Comparison of ENCODE assay signal across 8 mouse cellular contexts in the genomic region with DNA sequence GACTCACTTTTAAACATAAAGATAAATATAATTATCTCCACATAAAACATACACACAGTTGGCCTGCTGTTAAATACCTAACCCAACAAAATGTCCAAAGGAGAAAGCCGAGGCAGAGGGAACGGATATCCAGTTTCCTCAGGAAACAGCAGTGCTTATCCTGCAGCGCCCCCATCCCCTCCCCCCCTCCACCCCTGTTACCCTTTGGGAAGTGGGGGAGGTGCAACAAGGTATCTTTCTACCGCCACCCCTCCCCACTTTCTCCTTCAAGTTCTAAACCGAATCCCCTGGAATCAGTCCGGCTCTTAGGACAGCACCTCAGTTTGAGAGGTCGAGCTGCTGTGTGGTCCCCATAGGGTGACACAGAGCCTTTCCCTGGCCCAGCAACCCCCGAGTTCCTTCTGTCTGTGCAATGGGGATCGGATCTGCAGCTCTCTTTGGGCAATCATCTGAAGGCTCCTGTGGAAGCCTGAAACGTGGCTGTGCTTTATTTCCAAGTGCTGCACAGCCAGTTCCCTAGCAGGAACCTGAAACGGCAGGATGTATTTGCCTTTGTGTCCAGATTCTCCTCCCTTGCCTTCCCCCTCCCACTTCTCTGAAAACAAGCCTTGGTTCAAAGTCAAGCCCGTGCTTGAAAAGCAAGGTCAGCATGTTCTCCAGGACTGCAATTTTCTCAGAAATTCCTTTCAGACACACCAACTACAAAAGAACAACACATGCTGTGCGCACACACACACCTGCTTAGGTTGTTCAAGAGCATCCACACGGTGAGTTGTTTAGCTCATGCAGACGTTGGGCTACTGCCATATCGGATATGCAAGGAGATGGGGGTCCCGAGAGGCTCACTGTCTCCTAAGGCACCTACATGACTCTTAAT. TPM values are rescaled to one million over a fixed set of nuclear protein-coding genes. Genes with fewer than 3 reads are reported as not detected.
A peak's percentile ranks its signal among the peaks of the same experiment; 100 is the strongest.
DNase-seq lines count a peak whose midpoint lies in the region; ATAC-seq lines count a peak whose summit lies in the region.
"Had no signal": no experiment of that assay in that cellular context is flagged by ENCODE, and none has a peak within 500 bp of the region (broad histone marks: within the 10 kb centered on the region; RNA-seq: fewer than 3 reads in every experiment).

No protein-coding gene starts in this region.

- H3K9ac ChIP-seq in neural tube, embryonic 11.5 days (ENCODE audit: low read length): no peak overlapping the region

- no peak for ATAC-seq in neural tube, embryonic 11.5 days (ENCODE audit: insufficient read depth, low FRiP score, low TSS enrichment)
- ATAC-seq in megakaryocyte progenitor cell, adult 5-6 weeks (replicated peaks; ENCODE audit: poor library complexity): no peak

- WGBS in neural tube, embryonic 11.5 days: 49% methylated on average over 17 of the region's 17 CpGs
- 44% methylated on average over 17 of the region's 17 CpGs for WGBS in limb, embryonic 10.5 days

- H3K4me3 ChIP-seq in neural tube, embryonic 11.5 days (ENCODE audit: low read depth, low read length): no peak overlapping the region
- peak overlapping the region; percentile 12; the same call in 1 of the 2 replicates for H3K4me3 ChIP-seq in limb, embryonic 10.5 days
- H3K4me3 ChIP-seq: megakaryocyte, embryonic 14.5 days had no signal

- intact Hi-C loops in gastrocnemius, postnatal 14 days (cut with DNase I; ENCODE audit: low total_unique reads): loop anchor here (10.0 kb wide), 1 partner anchor 189 kb away; no protein-coding TSS in a partner anchor

- no peak overlapping the region for H3K4me2 ChIP-seq in neural tube, embryonic 11.5 days (ENCODE audit: low read depth)

- DNase-seq in neural tube, embryonic 11.5 days (ENCODE audit: low spot score): no peak
- DNase-seq in neural tube, embryonic 10.5 days (ENCODE audit: extremely low spot score, low spot score): no peak
- DNase-seq in forelimb bud, embryonic 11.5 days (ENCODE audit: low read depth, low spot score): peak; percentile 51
- peak; percentile 52 for DNase-seq in limb, embryonic 10.5 days (ENCODE audit: low spot score)
- DNase-seq in gastrocnemius, postnatal 14 days: no peak
- no peak for DNase-seq in T-cell, adult 2 months (ENCODE audit: low spot score)

- no peaks in the 10 kb centered on the region for H3K9me3 ChIP-seq in neural tube, embryonic 11.5 days (ENCODE audit: control insufficient read depth, low read length)
- no peaks in the 10 kb centered on the region for H3K9me3 ChIP-seq in limb, embryonic 10.5 days (replicated peaks)
- H3K9me3 ChIP-seq: megakaryocyte, embryonic 14.5 days had no signal

- no peaks in the 10 kb centered on the region for H3K27me3 ChIP-seq in neural tube, embryonic 11.5 days (ENCODE audit: control insufficient read depth, insufficient read depth, low read length)
- H3K27me3 ChIP-seq in limb, embryonic 10.5 days (ENCODE audit: low read depth, poor library complexity, severe bottlenecking): no peaks in the 10 kb centered on the region
- H3K27me3 ChIP-seq: megakaryocyte, embryonic 14.5 days had no signal

- H3K4me1 ChIP-seq in neural tube, embryonic 11.5 days (ENCODE audit: control insufficient read depth, insufficient read depth, low read length): no peaks in the 10 kb centered on the region
- peaks cover 71% of the 10 kb centered on the region for H3K4me1 ChIP-seq in limb, embryonic 10.5 days

- H3K27ac ChIP-seq in neural tube, embryonic 11.5 days (ENCODE audit: low read depth, low read length): peak overlapping the region; percentile 3; the same call in 1 of the 2 replicates
- peak overlapping the region; percentile 87 for H3K27ac ChIP-seq in limb, embryonic 10.5 days

- H3K36me3 ChIP-seq in neural tube, embryonic 11.5 days (ENCODE audit: control insufficient read depth, insufficient read depth, low read length): no peaks in the 10 kb centered on the region
- peaks cover 18% of the 10 kb centered on the region for H3K36me3 ChIP-seq in limb, embryonic 10.5 days

RNA-seq across cellular contexts. Expression of a gene that starts 17.6 kb away (rescaled TPM):
- 156 and 164 TPM in 2 replicates for polyA plus RNA-seq in neural tube, embryonic 11.5 days (2014; fragmentation: Nextera tagmentation; extraction: Ambion mirVana)
- 152 and 153 TPM in 2 replicates for polyA plus RNA-seq in limb, embryonic 10.5 days (2016; fragmentation: Nextera tagmentation; extraction: Ambion mirVana)
- total RNA-seq in megakaryocyte progenitor cell, adult 5-6 weeks (2015): 88.0 and 96.1 TPM in 2 replicates
- 65.8 and 67.3 TPM in 2 replicates for total RNA-seq in megakaryocyte progenitor cell, adult 5-6 weeks (2017)
- 10 to 100 TPM; 42.3 to 45.8 TPM for total RNA-seq in gastrocnemius, postnatal 14 days (2021)

RNA-seq across cellular contexts. Expression of a gene that starts 50.3 kb away (rescaled TPM):
- polyA plus RNA-seq in neural tube, embryonic 11.5 days (2014; fragmentation: Nextera tagmentation; extraction: Ambion mirVana): 0.91 and 3.1 TPM in 2 replicates
- polyA plus RNA-seq in limb, embryonic 10.5 days (2016; fragmentation: Nextera tagmentation; extraction: Ambion mirVana): 0.28 and 0.88 TPM in 2 replicates
- total RNA-seq in megakaryocyte progenitor cell, adult 5-6 weeks (2015): 0.10 TPM in 1 of 2 replicates, not detected in the other
- 0.04 TPM in 1 of 2 replicates, not detected in the other for total RNA-seq in megakaryocyte progenitor cell, adult 5-6 weeks (2017)
- total RNA-seq in gastrocnemius, postnatal 14 days (2021): not detected

RNA-seq across cellular contexts. Expression of a gene that starts 50.5 kb away (rescaled TPM):
- 44.1 and 46.5 TPM in 2 replicates for polyA plus RNA-seq in neural tube, embryonic 11.5 days (2014; fragmentation: Nextera tagmentation; extraction: Ambion mirVana)
- 33.6 and 38.9 TPM in 2 replicates for polyA plus RNA-seq in limb, embryonic 10.5 days (2016; fragmentation: Nextera tagmentation; extraction: Ambion mirVana)
- 29.3 and 31.5 TPM in 2 replicates for total RNA-seq in megakaryocyte progenitor cell, adult 5-6 weeks (2015)
- 60.6 and 67.4 TPM in 2 replicates for total RNA-seq in megakaryocyte progenitor cell, adult 5-6 weeks (2017)
- total RNA-seq in gastrocnemius, postnatal 14 days (2021): 10 to 100 TPM; 13.1 TPM

Comparison
In these comparisons a context has a peak if more than half of its experiments do, and no peak if none do; other contexts are left out.
1. DNase-seq: peak in forelimb bud, embryonic 11.5 days (single experiment) and limb, embryonic 10.5 days (single experiment); none in neural tube, embryonic 11.5 days (single experiment), neural tube, embryonic 10.5 days (single experiment), gastrocnemius, postnatal 14 days (single experiment) and T-cell, adult 2 months (single experiment).